Mouse (Mus musculus) splenic B cell, adult 2 months (primary cell): ENCODE measurements around the gene Haus4.
A peak's percentile ranks its signal among the peaks of the same experiment; 100 is the strongest.

Source experiments
- DNase-seq: peaks from one replicate; pipeline ENCODE4 v3.0.0-alpha.2; 2011; ENCODE audit warnings: low read depth, low spot score
- H3K27me3 ChIP-seq: 2 replicates; pipeline ENCODE4 v1.6.1; 2012; ENCODE audit warnings: mild to moderate bottlenecking, low read length, moderate library complexity, mixed read lengths; ENCODE audit not compliant: control insufficient read depth, poor library complexity, insufficient read depth, severe bottlenecking
- H3K36me3 ChIP-seq: 2 replicates; pipeline ENCODE4 v1.6.1; 2012; ENCODE audit warnings: mild to moderate bottlenecking, low read length, moderate library complexity, mixed read lengths; ENCODE audit not compliant: control insufficient read depth, poor library complexity, insufficient read depth, severe bottlenecking

Gene Haus4

GRCm38 (mm10) chr14:54553975-54554769 lies at the start of gene Haus4:
Gene Haus4 (minus strand): TSS chr14:54554616.
- Histone ChIP-seq H3K27me3 (no peaks in the 10 kb centered on the region), H3K36me3 (no peaks in the 10 kb centered on the region)
- peak; percentile 92 for DNase-seq

DNA sequence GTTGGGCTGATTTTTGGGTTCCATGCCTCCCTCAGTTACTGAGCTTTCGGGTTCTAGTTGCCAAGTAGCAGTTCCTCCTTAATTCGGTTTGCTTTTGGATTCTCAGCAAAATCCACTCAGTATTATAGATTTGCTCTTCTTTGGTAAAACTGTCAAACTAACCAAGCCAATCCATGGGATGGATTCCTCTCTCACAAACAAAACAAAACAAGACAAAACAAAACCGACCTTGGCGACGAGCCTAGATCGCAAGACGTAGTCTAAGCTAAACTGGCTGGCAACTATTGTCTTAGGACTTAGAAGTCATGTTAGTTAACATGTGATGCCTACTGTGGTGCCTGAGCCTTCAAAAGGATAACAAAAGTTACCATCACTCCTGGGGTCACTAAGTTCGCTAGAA lies 49.3 kb upstream of the Haus4 start:
- Histone ChIP-seq H3K36me3 (no peaks in the 10 kb centered on the region), H3K27me3 (no peaks in the 10 kb centered on the region)
- DNase-seq, result no peak

- no peaks in the 10 kb centered on the region for H3K36me3 ChIP-seq
- H3K27me3 ChIP-seq, result no peaks in the 10 kb centered on the region
- DNase-seq, result peak; percentile 96
These were observed 48.7 kb upstream of the Haus4 start for GRCm38 (mm10) chr14:54603038-54603654.

DNA sequence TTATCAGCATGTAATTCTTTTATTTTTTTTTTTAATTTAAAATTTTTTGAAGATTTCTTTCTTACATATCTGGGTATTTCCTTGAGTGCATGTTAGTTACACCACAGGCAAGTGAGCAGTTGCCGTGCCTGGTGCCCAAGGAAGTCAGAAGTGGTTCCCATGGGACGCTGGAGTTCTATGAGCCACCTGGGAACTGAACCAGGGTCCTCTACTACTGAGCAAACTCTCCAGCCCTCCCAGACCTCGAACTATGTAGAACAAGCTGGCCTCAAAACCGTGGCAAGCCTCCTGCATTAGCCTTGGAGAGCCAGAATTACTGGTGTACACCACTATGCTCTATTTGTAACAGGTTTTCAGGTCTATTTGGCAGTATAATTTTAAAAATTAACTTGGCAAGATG lies 48.2 kb upstream of the Haus4 start:
- Histone ChIP-seq H3K36me3 (no peaks in the 10 kb centered on the region), H3K27me3 (no peaks in the 10 kb centered on the region)
- peak; percentile 17 for DNase-seq

GRCm38 (mm10) chr14:54601601-54602000 lies 47.2 kb upstream of the Haus4 start:
- Histone ChIP-seq H3K27me3 (no peaks in the 10 kb centered on the region), H3K36me3 (no peaks in the 10 kb centered on the region)
- no peak for DNase-seq

DNA sequence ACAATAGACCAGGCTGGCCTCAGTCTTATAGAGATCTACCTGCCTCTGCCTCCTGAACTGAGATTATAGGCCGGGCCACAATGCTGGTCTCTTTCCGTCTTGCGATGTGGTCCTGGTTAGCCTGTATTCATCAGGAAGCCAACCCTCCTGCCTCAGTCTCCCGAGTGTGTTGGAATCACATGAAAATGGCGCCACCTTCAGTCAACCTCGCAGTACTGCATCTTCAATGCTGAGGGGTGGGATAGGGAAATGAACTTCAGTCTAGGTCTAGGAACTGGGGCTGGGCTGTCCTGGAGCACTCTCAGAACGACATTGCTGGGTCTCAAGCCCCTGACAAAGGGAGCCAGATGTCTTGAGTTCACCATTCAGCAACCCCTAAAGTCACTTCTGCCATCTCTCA lies 42.7 kb upstream of the Haus4 start:
- Histone ChIP-seq H3K36me3 (no peaks in the 10 kb centered on the region), H3K27me3 (no peaks in the 10 kb centered on the region)
- DNase-seq, result peak; percentile 60

DNA sequence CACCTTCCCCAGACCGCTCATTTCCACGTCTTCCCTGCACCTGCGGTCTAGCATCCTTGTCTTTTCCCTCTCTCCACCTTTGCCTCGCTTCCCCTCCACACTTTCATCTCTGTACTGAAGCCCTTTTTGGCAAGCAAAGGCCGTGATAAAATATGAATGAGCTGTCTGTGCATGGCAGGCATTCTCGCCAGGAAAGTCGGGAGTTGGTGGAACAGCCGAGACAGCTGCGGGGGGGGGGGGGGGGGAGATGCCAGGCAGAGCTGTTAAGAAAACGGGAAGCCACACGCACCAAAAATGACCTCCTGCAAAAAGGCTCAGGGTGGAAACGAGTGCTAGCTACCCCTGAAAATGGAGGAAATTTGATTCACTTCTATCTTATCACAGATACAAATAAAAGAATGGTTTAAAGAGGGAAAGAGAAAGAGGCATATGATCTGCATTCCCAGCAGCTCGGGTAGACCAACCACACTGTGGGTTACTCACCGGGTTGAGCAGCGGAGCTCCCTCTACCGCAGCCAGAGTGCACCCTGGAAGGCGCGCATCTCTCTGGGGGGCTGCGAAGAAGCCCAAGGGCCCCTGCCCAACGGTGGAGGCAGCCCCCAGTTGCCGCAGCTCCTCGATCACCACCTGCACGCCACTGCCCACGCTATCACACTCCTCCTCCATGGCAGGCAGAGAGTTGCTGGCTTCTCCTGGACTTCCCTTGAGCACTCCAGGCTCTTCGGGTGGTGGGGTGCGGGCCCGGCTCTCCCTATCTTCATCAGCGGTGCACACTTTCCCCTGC lies 40.4 kb upstream of the Haus4 start:
- no peak for DNase-seq
- Histone ChIP-seq H3K27me3 (no peaks in the 10 kb centered on the region), H3K36me3 (no peaks in the 10 kb centered on the region)

DNA sequence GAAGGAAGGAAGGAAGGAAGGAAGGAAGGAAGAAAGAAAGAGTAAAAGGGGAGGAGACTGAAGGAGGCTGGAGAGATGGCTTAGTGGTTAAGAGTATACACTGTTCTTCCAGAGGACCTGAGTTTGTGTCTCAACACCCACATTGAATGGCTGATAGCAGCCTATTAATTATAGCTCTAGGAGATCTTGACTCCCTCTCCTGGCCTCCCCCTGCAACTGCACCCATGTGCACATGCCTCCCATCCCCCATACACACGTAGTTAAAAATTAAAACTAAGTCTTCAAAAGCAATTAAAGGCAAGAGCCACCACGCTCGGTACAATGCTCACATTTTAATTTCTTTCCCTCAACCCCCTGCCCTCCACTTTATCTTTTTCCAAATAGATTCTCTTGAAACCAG lies 39.6 kb upstream of the Haus4 start:
- no peaks in the 10 kb centered on the region for H3K36me3 ChIP-seq
- H3K27me3 ChIP-seq, result no peaks in the 10 kb centered on the region
- no peak for DNase-seq

GRCm38 (mm10) chr14:54592319-54592934 lies 38.0 kb upstream of the Haus4 start:
- Histone ChIP-seq H3K27me3 (no peaks in the 10 kb centered on the region), H3K36me3 (no peaks in the 10 kb centered on the region)
- no peak for DNase-seq

GRCm38 (mm10) chr14:54591056-54591455 lies 36.6 kb upstream of the Haus4 start:
- H3K36me3 ChIP-seq, result no peaks in the 10 kb centered on the region
- DNase-seq, result no peak
- no peaks in the 10 kb centered on the region for H3K27me3 ChIP-seq

GRCm38 (mm10) chr14:54583681-54584338 lies 29.4 kb upstream of the Haus4 start:
- peak; percentile 71 for DNase-seq

DNA sequence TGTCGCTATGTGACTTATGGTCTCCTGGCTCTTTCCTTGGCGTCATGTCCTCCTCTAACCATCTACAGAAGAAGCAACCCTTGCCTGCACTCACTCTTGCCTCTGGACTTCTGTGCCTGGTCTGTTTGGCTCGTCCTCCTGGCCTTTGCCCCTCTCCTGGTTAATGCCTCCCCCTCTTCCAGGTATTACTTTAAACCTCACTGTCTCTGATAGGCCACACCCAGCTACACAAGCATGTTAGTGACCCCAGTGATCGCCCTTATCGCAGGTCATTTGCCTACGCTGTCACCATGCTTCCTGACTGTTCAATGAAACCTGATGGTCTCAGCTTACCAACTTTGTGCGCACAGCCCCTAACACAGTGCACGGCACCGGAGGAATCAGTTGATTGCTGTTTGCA lies 28.1 kb upstream of the Haus4 start:
- no peak for DNase-seq
- H3K36me3 ChIP-seq, result no peaks in the 10 kb centered on the region
- no peaks in the 10 kb centered on the region for H3K27me3 ChIP-seq

More at GRCm38 (mm10) chr14:54583681-54584338, 29.4 kb upstream of the Haus4 start:
- H3K27me3 ChIP-seq, result no peaks in the 10 kb centered on the region
- no peaks in the 10 kb centered on the region for H3K36me3 ChIP-seq

- no peaks in the 10 kb centered on the region for H3K36me3 ChIP-seq
- peaks cover 2% of the 10 kb centered on the region; the same call in 1 of the 2 replicates for H3K27me3 ChIP-seq
- no peak for DNase-seq
These were observed 25.2 kb upstream of the Haus4 start for GRCm38 (mm10) chr14:54579638-54580037.

DNA sequence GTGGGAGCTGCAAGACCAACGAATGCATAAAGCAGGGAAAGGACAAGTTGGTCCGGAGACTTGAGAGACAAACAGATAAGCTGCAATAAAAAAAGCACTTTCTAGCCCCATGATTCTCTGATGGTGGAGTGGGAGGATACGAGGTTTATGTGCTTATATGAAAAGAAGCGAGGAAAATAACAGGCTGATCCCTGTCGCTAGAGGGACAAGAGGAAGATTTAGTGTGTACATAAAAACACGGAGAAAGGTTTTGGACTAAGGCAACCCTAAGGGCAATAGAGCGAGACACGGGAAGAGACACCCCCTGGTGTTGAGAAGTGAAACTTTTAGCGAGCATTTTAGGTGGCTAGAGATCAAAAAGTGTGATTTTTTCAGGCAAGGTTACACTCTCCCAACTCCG lies 23.6 kb upstream of the Haus4 start:
- Histone ChIP-seq H3K27me3 (peaks cover 2% of the 10 kb centered on the region; the same call in 1 of the 2 replicates), H3K36me3 (no peaks in the 10 kb centered on the region)
- peak; percentile 74 for DNase-seq
